Mouse (Mus musculus): Measurements from ENCODE around the gene Edc4.
A peak's percentile ranks its signal among the peaks of the same experiment; 100 is the strongest.

Edc4 gene

DNA sequence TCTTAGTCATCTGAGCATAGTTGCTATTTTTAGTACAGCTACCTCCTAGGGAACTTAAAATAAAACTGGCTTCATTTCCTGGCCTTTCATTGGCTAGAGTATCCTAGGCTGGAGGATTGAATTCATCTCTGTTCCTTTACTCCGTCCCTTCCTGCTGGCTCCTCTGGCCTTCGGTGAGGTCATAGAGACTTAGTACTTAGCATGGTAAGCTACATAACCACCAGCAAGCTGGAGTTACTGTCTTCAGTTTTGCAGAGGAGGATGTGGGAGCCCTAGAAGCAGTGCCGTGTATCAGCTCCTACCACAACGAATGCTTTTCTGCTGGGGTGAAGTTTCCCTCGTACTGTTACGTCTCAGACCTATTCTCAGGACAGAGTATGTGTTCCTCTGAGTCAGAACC is 6.4 kb upstream of the Edc4 start:
- no peak for DNase-seq (ENCODE audit: low spot score in 2 of 2)

DNA sequence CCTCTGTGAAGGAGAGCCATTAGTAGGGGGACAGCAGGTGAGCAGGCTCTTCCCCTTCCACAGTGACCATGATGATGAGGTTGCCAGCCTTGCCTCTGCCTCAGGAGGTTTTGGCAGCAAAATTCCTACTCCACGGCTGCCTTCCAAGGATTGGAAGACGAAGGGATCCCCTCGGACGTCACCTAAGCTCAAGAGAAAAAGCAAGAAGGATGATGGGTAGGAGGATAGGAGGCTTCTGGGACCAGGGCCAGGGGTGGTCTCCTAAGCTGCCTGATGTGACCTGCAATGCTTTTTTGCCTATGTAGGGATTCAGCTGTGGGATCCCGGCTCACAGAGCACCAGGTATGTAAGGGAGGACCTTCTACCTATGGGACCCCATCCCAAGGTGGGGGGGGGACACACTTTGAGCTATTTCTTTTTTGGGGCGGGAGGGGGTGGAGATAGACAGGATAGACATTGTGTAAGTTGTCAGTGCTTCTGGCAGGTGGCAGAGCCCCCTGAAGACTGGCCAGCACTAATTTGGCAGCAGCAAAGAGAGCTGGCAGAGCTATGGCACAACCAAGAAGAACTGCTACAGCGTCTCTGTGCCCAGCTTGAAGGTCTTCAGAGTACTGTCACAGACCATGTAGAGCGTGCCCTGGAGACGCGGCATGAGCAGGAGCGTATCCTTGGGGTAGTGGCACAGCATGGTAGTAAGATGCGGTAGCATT is 9.2 kb downstream of the Edc4 start:
- DNase-seq (ENCODE audit: low spot score in 2 of 2): no peak

DNA sequence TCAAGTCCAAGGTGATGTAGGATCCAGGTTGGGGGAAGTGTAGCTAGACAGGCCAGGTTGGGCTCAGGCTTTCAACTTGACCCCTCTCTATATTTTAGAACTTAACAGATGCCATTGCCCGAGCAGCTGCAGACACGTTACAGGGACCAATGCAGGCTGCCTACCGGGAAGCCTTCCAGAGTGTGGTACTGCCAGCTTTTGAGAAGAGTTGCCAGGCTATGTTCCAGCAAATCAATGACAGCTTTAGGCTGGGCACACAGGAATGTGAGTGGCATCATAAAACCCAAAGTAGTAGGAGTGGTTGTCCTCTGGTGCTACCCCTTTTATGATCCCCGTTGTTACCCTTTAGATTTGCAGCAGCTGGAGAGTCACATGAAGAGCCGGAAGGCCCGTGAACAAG is 10.2 kb downstream of the Edc4 start:
- no peak for DNase-seq (ENCODE audit: low spot score in 2 of 2)

DNA sequence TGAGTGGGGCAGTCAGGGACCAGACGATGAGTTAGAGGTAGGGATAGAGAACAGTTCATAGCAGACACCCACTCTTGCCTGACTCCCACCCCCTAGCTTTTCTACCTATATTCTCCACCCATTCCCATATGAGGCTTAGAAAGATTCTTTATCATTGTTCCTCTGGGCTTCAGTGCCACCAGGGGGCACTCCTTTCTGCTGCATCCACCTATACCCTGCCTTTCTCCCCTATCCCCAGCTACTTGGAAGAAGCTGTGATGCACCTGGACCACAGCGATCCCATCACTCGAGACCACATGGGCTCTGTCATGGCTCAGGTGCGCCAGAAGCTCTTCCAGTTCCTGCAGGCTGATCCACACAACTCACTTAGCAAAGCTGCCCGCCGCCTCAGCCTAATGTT is 11.8 kb downstream of the Edc4 start:
- no peak for DNase-seq (ENCODE audit: low spot score in 2 of 2)

DNA sequence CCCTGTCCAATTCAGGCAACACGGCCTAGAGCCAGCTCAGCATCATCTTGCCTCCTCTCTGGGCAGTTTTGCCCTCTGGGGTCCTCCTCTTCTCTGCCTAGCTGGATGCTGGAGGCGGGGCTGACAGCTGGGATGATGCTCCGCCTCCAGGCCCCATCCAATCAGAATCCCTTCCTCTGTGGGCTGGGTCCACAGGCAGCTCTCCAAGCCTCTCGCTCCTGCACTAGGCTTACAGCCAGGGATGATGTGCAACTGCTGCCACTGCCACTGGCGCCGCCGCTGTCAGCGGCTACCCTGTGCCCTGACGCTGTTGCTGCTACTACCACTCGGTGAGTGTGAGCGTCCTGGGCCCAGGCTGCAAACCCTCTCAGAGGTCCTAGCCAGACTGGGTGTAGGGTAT is 12.7 kb downstream of the Edc4 start, which contains the start of gene Nrn1l:
Gene Nrn1l, plus strand, starts transcription at position 229 of the 400 bp plus-strand sequence.
- DNase-seq (ENCODE audit: low spot score in 2 of 2): peak; percentile 61 to 78

DNA sequence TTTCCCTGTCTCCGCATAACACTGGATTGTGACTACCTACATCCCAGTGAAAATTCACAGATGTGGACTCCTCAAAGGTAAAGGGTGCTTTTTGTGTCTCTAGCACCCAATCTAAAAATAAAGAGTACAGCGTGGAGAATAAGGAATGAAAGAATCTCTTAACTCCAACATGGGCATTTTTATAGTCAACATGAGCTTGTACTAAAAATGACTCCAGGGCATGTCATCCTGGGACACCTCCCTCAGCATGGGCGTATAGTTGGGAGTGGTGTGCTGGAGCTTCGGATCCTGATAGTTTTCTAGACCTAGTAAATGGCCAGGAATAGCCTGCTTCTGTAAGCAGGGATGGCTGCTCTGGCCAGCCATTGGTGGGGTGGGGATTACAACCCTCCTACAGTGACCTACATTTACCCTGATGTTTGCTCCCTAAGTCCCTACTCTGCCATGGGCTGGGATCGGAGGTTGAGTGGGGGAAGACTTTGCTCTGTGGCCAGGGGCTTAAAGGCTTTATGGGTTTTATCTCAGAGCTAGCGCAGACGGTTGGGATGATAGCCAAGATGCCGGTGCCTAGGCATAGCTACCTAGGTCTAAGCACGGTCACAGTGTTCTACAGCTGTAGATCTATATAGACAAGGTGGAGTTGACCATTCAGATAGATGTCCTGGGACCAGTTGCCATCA is 17.3 kb downstream of the Edc4 start:
- DNase-seq (ENCODE audit: low spot score in 2 of 2): no peak

DNA sequence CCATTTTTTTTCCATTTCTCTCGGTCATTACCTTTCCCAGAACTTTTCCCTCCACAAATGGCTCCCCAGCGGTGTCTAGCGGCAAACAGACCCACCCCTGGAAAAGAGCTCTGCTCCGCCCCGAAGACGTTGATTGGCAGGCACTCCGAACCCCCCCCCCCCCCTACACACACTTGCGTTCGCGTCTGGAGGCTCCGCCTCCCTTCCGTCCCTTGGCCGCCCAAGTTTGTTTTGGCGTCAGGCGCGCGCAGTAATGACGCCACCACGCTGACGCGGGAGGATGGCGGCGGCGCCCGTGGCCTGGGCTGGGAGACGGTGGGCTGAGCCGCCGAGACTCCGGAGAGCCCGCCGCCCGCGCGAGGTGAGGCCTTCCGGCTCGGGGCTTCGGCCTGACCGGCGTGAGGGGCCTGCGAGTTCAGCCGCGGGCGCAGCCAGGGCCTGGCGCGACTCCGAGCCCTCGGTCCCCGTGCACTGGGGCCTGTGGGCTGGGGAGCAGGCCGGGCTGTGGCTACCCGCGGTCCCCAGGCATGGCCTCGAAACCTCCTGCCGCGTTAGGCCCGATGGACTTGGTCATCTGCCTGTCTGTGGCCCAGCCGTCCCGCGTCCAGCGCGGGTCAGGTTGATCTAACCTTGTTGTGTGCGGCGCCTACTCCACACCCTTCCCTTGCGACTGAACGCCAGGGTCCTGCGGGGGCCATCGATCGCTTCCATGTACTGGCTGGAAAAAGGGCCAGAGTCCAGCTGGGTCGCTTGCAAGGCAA is 19.7 kb downstream of the Edc4 start, which contains the start of gene Pskh1:
Gene Pskh1, plus strand, starts transcription at position 262 of the 761 bp plus-strand sequence.
- DNase-seq (ENCODE audit: low spot score in 2 of 2): peak; percentile 79 to 87

DNA sequence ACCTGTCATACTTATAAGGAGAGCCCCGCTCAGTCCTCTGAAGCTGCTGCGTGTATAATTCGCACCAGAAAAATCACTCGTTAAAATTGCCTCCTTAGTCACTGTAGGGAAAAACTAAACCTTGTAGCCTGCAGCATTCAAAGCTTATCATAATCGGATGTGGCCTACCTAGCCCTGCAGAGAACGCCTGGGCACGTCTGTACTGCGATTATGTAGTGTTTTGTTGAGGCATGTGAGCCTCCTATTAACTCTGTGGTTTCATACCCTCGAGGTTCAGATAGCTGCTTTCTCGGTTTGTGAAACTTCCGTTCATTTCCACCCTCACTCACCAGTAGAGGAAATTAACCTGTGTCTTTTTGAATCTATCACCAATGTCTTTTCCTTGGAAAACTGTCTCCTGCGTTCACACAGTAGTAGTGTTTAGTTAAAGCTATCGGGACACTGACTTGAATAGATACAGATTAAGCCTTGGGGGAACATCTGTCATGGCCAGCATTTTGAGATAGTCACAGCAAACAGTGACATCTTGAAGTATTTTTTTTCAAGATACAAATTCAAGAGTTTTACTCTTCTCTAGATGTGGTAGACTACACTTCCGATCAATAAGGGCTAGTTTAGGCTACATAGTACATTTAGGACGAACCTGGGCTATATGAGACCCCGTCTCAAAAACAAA is 20.4 kb downstream of the Edc4 start:
- no peak for DNase-seq (ENCODE audit: low spot score in 2 of 2)

DNA sequence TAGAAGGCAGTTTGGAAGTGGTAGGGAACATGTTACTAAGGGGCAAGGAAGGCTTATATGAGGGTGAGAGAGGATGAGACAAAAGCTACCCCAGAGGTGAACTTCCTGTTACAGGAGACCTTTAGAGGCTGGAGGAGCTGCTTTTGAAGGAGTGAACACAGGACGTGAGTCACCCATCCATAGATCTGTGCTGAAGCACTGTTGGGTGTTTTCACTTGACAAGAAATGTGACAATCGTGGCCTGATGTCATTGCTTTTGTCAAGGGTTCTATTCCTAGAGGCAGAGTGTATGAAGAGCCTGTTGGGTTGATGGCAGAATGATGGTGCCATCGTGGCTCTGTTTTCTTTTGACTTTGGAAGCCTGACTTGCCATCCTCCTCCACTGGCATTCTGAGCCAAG is 38.7 kb downstream of the Edc4 start:
- no peak for DNase-seq (ENCODE audit: low spot score in 2 of 2)

DNA sequence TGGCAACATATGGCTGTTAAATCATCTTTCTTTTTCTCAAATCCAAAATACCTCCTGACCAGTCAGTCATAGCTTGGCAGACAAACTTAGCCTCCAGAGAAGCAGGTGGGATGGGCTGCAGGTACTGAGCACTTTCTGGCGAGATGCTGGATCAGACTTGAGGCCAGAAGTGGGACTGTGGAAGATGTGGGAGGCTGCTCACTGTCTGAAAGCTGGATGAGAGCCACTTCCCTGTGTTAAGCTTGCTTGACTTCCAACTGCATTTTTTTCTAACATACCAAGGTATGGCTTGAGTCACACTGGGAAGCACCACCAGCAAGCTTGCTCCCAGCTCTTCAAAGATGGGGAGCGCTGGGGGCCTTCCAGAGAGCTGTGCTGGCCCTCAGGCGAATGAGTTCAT is 44.4 kb downstream of the Edc4 start:
- DNase-seq (ENCODE audit: low spot score in 2 of 2): no peak

DNA sequence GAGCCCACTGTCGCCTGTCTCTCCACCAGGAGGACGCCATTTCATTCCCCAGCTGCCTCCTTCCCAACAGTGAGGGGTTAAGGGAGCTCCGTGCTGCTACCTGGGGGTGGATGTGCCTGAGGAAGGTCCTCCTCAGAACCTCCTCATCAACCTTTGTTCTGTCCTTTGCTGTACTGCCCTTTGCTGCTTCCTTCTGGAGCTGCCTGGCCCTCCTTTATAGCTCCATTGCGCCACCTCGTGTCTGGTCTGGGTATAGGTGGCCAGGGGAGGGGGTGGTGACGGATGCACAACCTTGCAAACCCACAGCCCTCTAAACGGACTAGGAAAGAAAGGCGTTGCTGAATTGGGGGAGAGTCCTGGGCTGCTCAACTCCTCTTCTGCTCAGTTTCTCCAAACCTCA is 49.9 kb downstream of the Edc4 start:
- DNase-seq (ENCODE audit: low spot score in 2 of 2): peak in 1 of 2 experiments; percentile 76

DNA sequence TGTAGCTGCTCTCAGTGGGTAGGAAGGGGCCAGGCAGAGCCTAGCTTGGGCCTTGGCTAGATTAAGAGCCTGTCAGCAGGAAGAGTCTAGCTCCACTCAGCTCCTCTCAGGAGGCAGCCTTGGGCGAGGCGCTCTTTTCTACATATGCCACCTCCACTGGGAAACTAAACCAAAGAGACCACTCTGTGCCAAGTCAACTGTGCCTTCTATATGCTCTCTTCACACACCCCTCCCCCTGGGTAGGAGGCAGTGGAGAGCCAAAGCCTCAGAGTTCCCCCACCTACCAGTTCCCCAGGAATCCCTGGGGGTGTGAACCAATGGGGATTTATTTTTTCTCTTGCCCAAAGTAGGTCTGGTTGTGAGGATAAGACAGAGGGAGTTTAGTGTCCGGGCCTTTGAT is 50.6 kb downstream of the Edc4 start:
- no peak for DNase-seq (ENCODE audit: low spot score in 2 of 2)

DNA sequence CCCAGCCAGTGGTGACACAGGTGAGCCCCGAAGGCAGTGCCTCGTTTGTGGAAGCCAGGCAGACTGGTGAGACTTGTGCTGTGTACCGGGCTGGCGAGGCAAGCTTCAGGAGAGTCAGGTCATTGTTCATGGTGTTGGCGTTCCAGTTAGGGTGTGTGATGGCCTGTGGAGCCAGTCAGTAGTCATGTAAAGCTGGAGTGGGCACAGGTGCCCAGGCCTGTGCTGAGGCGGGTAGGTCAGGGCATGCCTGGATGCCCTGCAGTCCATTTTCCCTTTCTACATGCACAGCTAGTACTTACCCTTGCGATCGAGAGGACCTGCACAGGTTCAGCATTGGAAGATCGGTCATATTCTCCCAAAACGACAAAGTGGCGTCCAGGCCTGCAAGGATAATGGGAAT is 51.8 kb downstream of the Edc4 start:
- no peak for DNase-seq (ENCODE audit: low spot score in 2 of 2)

DNA sequence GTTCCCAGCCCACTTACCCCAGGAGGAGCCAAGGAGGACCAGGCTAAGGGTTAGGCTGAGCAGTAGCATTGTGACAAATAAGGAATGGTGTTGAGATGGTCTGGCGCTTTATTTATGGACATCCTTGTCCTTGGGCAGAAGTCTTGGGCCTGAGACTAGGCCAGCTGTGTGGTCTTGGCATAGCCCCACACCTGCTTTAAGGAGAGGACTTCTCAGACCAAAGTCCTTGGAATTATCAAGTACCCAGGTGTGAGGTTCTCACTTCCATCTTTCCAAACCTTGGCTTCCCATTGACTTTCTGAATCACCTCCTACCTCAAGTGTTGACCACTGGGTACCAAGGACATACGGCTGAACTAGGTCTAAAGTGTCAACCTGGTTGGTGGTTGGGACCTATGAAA is 53.1 kb downstream of the Edc4 start, which contains the start of gene Ctrl:
Gene Ctrl, minus strand, starts transcription at position 101 of the 400 bp plus-strand sequence.
- DNase-seq (ENCODE audit: low spot score in 2 of 2): no peak

DNA sequence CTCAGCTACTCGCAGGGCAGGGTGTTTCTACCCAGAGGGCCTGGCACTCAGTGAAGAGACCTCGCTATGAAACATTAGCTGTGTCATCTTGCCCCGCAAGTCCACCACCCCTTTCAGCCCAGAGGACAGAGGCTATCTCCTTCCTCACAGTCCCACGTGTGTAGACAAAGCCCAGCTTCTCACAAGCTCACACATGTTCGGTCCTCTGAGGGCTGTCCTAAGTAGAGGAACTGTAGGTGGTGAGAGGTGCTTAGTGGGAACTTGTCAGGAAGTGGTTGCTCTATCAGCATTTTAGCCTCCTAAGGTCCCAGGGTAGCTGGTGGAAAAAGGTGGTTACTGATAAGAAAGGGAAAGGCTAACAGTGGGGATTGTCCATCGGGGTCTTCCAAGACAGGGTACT is 54.4 kb downstream of the Edc4 start:
- no peak for DNase-seq (ENCODE audit: low spot score in 2 of 2)

DNA sequence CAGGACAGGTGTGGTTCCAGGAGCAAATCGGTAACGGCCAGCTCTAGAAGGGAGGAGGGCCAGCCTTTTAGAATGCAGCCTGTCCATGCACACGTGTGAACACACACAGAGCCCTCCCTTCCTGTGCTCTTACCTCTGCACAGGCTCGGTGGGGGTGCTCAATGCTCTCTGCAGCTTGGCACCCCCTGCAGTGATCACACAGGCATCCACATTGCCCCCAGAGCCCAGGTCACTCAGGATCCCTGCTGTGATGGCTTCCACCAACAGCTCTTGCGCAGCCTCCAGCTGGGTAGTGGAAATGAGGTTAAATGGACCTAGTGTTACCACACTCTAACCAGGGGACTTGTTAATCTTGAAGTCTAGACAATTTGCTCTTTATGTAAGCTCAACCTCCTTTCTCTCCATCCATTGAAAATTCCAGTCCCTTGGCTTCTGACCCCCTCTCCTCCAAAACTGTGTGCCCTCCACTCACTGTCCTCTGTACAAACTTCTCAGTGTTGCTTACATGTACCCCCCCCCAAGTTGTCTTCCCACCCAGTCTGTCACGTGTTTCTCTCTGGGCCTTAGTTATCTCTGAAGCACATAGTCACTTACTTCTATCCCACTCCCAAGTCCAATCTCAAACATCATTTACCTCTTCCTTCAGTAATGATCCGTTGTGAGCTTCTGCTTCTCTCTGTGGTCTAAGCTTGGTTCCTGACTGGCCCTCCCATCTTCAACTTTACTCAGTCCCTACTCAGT is 55.4 kb downstream of the Edc4 start:
- DNase-seq (ENCODE audit: low spot score in 2 of 2): no peak

DNA sequence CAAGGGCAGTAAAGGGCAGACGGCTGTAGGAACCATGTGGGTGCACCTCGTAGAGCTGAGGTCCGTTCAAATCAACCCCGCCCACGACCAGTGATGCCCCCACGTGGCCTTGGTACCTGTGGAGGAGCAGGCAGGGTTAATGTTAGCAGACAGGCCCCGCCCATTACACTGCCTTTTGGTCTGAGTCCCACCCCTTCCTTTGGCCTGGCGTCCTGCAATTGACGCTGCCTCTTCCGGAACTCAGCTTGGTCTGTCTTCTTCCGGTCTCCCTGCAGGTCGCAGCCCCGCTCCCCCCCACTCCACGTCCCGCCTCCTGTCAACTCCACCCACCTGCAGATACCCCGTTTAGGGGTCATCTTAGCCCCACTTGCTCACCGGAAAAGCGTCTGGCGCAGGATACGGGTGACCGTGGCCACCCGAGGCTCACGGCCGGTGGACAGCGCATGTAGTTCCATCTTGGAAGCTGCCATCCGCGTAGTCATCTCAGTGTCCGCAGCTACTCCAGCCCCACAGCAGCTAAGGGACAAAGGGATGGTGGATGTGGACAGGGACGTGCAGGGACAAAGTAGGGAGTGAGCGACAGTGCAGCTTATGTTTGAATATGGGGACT is 56.3 kb downstream of the Edc4 start:
- peak; percentile 78 to 80 for DNase-seq (ENCODE audit: low spot score in 2 of 2)

DNA sequence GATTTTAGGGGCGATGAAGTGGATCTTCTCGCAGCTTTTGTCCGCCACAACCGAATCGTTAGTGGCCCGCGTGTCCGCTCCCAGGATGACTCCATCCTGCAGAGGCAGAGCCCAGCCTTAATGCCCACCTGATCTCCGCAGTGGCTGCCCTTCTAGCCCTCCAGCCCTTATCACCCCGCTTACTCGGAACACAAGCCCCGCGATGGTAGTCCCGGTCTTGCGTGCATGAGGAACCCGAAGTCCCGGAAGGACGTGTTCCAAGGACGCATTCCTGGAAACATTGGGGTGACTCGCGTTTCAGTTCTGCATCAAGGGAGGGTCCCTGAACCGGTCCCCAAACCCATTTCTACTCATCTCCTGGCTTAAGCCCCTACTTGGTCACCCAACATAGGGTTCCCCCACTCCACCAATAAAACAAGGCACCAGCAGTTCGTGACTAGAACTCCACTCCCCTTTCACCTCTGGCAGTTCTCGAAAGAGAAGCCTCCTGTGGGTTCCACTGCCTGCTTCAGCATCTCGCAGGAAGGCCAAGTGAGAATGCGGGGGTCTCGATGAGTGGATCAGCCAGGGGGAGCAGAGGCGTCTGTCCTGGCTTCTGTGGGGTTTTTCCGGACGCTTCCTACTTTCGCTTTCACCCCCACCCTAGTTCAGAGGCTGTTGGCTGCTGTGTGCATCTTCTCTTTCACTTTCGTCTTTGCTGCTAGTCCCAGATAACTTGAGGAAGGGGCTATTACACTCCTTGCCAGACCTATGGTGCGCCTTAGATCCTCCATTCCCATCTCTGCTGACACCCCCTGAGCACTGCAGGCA is 57.0 kb downstream of the Edc4 start:
- peak in 1 of 2 experiments; percentile 43 for DNase-seq (ENCODE audit: low spot score in 2 of 2)

DNA sequence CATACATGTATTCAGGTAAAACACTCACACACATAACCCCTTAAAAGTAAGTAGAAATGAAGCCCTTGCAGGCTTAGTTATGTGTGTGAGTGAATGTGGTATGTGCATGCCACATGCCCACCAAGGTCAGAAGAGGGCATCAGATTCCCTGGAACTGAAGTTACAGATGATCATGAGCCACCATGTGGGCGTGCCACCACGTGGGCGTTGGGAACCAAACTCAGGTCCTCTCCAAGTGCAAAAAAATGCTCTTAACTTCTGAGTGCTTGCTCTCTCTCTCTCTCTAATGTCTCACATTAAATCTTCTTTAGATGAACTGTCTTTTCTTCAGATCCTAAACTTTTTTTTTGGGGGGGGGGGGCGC is 57.6 kb downstream of the Edc4 start, which contains the start of gene Psmb10:
Gene Psmb10, minus strand, starts transcription at position 139 of the 364 bp plus-strand sequence.
- DNase-seq (ENCODE audit: low spot score in 2 of 2): no peak

DNA sequence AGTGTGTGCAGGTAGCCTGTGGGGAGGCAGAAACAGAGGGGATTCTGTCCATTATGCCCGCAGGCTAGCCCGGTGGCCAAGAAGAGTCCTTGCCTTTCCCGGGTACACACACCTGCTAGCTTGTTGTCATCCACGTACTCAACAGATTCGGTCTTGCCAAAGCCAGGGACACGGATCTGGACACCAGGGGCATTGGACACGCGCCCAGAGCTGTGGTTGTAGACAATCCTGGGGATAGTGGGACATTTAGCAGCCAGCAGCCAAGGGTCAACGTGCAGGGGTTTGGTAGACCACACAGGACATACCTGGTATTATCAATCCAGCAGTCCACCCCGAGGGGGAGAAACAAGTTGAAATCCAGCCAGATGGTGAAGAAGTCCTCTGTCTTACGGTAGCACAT is 61.3 kb downstream of the Edc4 start:
- DNase-seq (ENCODE audit: low spot score in 2 of 2): no peak
